8 mouse cellular contexts compared by ENCODE assay signal in the genomic region with DNA sequence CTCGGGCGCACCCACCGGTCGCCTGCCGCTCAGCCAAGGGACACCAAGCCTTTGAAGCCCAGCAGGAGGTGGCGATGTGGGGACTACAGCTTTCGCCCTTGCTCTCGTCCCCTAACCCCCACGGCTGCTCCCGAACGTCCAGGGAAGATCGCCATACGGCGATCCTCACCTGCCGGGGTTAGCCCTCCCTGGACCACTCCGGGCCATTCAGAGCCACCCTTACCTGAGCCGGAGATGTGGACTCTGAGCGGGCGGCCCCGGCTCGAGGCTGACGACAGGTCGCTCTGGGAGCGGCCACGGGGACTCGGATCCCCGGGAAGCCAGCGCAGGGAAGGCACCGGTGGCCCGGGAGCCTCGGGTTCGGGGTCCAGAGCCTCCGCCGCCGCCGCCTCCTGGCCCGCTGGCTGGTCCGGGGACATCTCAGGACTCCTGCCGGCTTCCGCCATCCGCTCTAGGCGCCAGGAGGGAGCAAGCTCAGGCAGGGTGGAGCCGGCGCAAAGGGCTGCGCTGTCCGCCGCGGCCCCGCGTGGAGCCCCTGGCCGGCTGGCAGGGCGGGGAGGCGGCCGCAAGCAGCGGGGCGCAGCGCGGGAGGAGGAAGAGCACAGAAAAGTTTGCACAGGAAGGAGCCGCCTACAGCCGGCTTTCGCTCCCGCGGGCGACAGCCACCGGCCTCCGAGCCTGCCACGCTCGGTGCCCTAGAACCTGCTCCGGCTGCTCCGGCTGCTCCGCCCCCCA. TPM values are rescaled to one million over a fixed set of nuclear protein-coding genes. Genes with fewer than 3 reads are reported as not detected.
DNase-seq lines count a peak whose midpoint lies in the region; ATAC-seq and TF ChIP-seq lines count a peak whose summit lies in the region.

A gene (minus strand): TSS at position 580 of the 735 bp plus-strand sequence.

- peak; percentile 88 for ATAC-seq in lung, postnatal 0 days

- H3K9ac ChIP-seq in lung, postnatal 0 days (replicated peaks; ENCODE audit: low read depth): peak within 1 kb of the TSS; percentile 32

- H3K79me2 ChIP-seq in C2C12 (ENCODE audit: control insufficient read depth, insufficient read depth): no peaks in the 10 kb centered on the region

- no peak within 1 kb of the TSS for H3K4me3 ChIP-seq in C2C12 (ENCODE audit: insufficient read depth, poor library complexity, severe bottlenecking)
- H3K4me3 ChIP-seq in forebrain, embryonic 10.5 days: peak within 1 kb of the TSS; percentile 88
- peak within 1 kb of the TSS; percentile 60 for H3K4me3 ChIP-seq in lung, postnatal 0 days (ENCODE audit: low read depth, low read length)

- intact Hi-C loops in heart, postnatal 14 days (cut with DNase I): no loop called here

- H3ac ChIP-seq in C2C12 (ENCODE audit: control insufficient read depth, insufficient read length, low read depth): peak within 1 kb of the TSS; percentile 30

- TF ChIP-seq CTCF in C2C12 (IDR thresholded peaks at IDR 0.05; ENCODE audit: control insufficient read depth, insufficient read depth, insufficient read length): no peak
- no peak for TF ChIP-seq CTCF in lung, postnatal 0 days (IDR thresholded peaks at IDR 0.05)

- under 1% methylated on average over 70 of the region's 71 CpGs for WGBS in forebrain, embryonic 10.5 days
- 3% methylated on average over 47 of the region's 71 CpGs for WGBS in lung, postnatal 0 days

- H3K9me3 ChIP-seq in forebrain, embryonic 10.5 days: no peaks in the 10 kb centered on the region
- H3K9me3 ChIP-seq in lung, postnatal 0 days (ENCODE audit: low read length): no peaks in the 10 kb centered on the region

- no peak for TF ChIP-seq EP300 in lung, postnatal 0 days (IDR thresholded peaks at IDR 0.05)

- H3K27me3 ChIP-seq in C2C12 (ENCODE audit: control insufficient read depth, insufficient read depth, insufficient read length): peaks cover 51% of the 10 kb centered on the region
- peaks cover 66% of the 10 kb centered on the region for H3K27me3 ChIP-seq in forebrain, embryonic 10.5 days (ENCODE audit: poor library complexity, severe bottlenecking)
- H3K27me3 ChIP-seq in lung, postnatal 0 days (replicated peaks; ENCODE audit: insufficient read depth, low read length): 0 out of 2 replicates have a peak, but pooled peaks cover 11% of the 10 kb centered on the region

- H3K4me1 ChIP-seq in forebrain, embryonic 10.5 days: peaks cover 24% of the 10 kb centered on the region
- no peaks in the 10 kb centered on the region for H3K4me1 ChIP-seq in lung, postnatal 0 days (ENCODE audit: insufficient read depth, low read depth, low read length)

- no peaks in the 10 kb centered on the region for H3K79me3 ChIP-seq in C2C12 (ENCODE audit: low read depth)

- H3K36me3 ChIP-seq in C2C12 (ENCODE audit: control insufficient read depth, insufficient read depth): no peaks in the 10 kb centered on the region
- H3K36me3 ChIP-seq in forebrain, embryonic 10.5 days (replicated peaks): no peaks in the 10 kb centered on the region
- no peaks in the 10 kb centered on the region for H3K36me3 ChIP-seq in lung, postnatal 0 days (ENCODE audit: insufficient read depth, low read length)

- peak; percentile 65 for DNase-seq in adrenal gland, postnatal 14 days
- peak; percentile 52 for DNase-seq in forebrain, embryonic 10.5 days (ENCODE audit: extremely low spot score, low spot score)
- DNase-seq in heart, postnatal 14 days: peak; percentile 60 to 61
- peak; percentile 66 to 79 for DNase-seq in kidney, postnatal 4 days
- DNase-seq in lung, postnatal 0 days (ENCODE audit: low spot score): peak; percentile 67
- peak; percentile 11 for DNase-seq in ovary, adult 18-20 months (ENCODE audit: low spot score)
- peak; percentile 67 to 75 for DNase-seq in thymus, postnatal 36 days

- peak within 1 kb of the TSS; percentile 100 for H3K4me2 ChIP-seq in lung, postnatal 0 days (replicated peaks; ENCODE audit: low read depth, low read length)

- peak within 1 kb of the TSS; percentile 86 for H3K27ac ChIP-seq in forebrain, embryonic 10.5 days
- H3K27ac ChIP-seq in lung, postnatal 0 days (ENCODE audit: low read length): no peak within 1 kb of the TSS

TF ChIP-seq in C2C12, 6 proteins besides CTCF, POLR2A, EP300 and RAD21:
- TF ChIP-seq USF1 (IDR thresholded peaks at IDR 0.05; ENCODE audit: low read depth): no peak
- TF ChIP-seq FOSL1 (IDR thresholded peaks at IDR 0.05; ENCODE audit: insufficient read depth, low read length, poor library complexity, severe bottlenecking): no peak
- no peak for TF ChIP-seq MYOD1 (IDR thresholded peaks at IDR 0.05; ENCODE audit: control insufficient read depth, insufficient read length, low read depth)
- TF ChIP-seq MAX (IDR thresholded peaks at IDR 0.05): no peak
- TF ChIP-seq CEBPB (IDR thresholded peaks at IDR 0.05; ENCODE audit: low read depth): no peak
- no peak for TF ChIP-seq MYOG (IDR thresholded peaks at IDR 0.05; ENCODE audit: control insufficient read depth, extremely low read depth, insufficient read length)

RNA-seq across cellular contexts. Expression of the gene that starts here (rescaled TPM):
- polyA plus RNA-seq in C2C12 (2012; fragmentation: generic; extraction: Trizol): not detected
- total RNA-seq in adrenal gland, postnatal 14 days (2021): 26.3 and 31.4 TPM in 2 replicates
- polyA plus RNA-seq in forebrain, embryonic 10.5 days (2016; fragmentation: Nextera tagmentation; extraction: Ambion mirVana): 13.4 and 14.2 TPM in 2 replicates
- total RNA-seq in heart, postnatal 14 days (2021): 10 to 100 TPM; 48.0 to 55.1 TPM
- 24.7 and 32.3 TPM in 2 replicates for polyA plus RNA-seq in lung, postnatal 0 days (2015; fragmentation: Nextera tagmentation; extraction: Ambion mirVana)

Comparison
In these comparisons a context has a peak if more than half of its experiments do, and no peak if none do; other contexts are left out.
1. RNA of the gene that starts here (polyA plus RNA-seq): 24.7 to 32.3 TPM in lung, postnatal 0 days and 13.4 to 14.2 TPM in forebrain, embryonic 10.5 days; not detected in C2C12 (single experiment); every median in the first group is over 10 times any median in the second.
2. DNase-seq: peak in every context shown above with its lines; median percentile 72 in kidney, postnatal 4 days; 71 in thymus, postnatal 36 days; 67 in lung, postnatal 0 days; 65 in adrenal gland, postnatal 14 days; 60 in heart, postnatal 14 days; 52 in forebrain, embryonic 10.5 days; 11 in ovary, adult 18-20 months.